Mouse (Mus musculus) thymus, postnatal 14 days (tissue): ENCODE results near the gene Gm14569.

ENCODE experiments used
- DNase-seq: peaks from one replicate; pipeline ENCODE4 v3.0.0; 2021

Gm14569 gene

DNA sequence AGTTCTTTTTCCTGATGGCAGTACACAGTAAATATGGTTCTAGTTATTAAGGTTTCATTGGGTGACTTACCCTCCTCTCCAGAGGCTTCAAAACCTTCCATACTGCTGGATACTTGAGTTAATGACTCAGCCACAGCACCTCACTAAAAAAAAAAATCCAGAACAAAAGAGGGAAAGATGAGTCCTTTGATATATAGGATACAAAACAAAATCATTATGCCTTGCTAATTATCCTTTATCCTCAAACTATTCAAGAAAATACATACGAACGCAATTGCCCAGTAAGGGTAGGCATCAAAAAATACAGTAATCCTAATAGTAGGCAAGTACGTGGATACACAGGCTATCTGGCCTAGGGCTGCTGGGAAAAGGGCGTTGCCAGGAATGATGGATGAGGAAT is at the start of gene Gm14569:
Gene Gm14569, minus strand, starts transcription at position 101 of the 400 bp plus-strand sequence.
- no peak for DNase-seq

GRCm38 (mm10) chrX:36534514-36534913 is 42.9 kb upstream of the Gm14569 start:
- DNase-seq = peak; percentile 70

GRCm38 (mm10) chrX:36533744-36534143 is 42.1 kb upstream of the Gm14569 start:
- DNase-seq = no peak

DNA sequence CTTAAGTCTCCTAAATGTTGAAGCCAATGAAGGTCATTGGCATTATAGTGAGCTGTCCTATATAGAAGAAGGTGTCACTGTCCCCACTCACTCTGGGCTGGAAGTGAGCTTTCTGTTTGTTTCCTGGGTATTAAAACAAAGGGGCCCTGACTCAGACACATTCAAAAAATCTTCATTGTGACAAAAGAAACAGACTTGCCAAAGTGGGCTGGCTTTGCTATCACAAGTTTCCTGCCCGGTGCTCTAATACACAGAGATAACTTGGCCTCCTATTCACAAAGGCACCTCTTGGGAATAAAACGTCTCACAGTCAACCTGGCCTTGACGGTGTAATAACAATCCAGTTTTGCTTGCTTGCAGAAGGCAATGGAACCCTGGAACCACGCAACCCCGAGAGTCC is 38.6 kb upstream of the Gm14569 start:
- no peak for DNase-seq

GRCm38 (mm10) chrX:36523729-36524128 is 32.1 kb upstream of the Gm14569 start:
- no peak for DNase-seq

- no peak for DNase-seq
Observed at GRCm38 (mm10) chrX:36513726-36514125, 22.1 kb upstream of the Gm14569 start.

GRCm38 (mm10) chrX:36513231-36513630 is 21.6 kb upstream of the Gm14569 start:
- DNase-seq = no peak

DNA sequence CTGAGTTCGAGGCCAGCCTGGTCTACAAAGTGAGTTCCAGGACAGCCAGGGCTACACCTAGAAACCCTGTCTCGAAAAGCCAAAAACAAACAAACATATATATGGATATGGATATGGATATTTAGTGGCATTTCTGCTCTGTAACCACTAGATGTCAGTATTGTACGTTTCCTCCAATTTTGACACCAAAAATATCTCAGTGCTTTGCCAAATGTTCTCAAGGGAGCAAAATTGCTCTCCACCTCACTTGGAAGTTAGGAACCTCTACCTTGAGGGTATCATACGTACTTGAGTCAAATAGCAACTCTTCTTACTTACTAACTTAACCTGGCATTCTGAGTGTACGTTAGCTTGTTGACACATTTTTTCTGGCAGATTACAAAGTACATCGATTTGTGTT is 15.2 kb upstream of the Gm14569 start:
- no peak for DNase-seq

DNA sequence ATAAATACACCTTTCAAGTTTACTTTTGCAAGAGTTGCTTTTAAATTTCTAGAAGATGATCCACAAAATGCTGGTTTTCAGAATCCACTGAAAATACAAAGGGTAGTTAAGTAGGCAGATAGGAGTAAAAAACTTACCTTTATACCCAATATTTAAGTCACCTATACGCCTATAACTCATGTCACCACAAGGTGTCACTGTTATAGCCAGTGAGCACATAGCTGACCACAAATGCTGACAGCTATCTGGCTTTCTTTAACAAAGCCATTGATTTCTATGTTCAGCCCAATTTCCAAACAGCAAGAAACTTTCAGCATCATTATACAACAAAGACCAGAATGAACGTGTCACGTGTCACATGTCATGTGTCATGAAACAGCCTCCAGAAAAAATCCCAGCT is 2.1 kb downstream of the Gm14569 start:
- no peak for DNase-seq

- no peak for DNase-seq
Observed at GRCm38 (mm10) chrX:36487996-36488395, 3.6 kb downstream of the Gm14569 start.

- DNase-seq = peak; percentile 59
Observed at GRCm38 (mm10) chrX:36474873-36475272, 16.8 kb downstream of the Gm14569 start.

DNA sequence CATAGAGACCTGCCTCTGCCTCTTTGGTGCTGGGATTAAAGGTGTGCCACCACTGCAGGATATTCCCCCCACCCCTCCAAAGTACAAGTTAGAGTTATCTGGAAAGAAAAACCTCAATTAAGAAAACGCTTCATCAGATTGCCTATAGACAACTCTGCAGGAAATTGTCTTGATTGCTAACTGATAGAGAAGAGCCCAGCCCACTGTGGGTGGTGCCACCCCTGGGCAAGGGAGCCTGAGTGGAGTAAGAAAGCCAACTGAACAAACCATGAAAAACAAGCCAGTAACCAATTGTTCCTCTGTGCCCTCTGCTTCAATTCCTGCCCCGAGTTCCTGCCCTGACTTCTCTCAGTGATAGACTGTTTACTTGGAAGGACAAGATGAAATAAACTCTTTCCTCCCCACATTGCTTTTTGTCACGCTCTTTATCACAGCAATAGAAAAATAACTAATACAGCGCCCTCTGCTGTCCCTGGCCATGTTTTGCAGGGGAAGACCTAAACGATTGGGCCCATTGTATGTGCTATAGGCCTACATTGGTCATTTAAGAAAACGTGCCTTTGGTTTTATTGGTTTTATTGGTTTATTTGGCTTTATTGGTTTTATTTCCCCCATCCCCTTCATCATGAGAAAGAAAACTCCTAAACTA is 17.4 kb downstream of the Gm14569 start:
- peak; percentile 34 for DNase-seq

DNA sequence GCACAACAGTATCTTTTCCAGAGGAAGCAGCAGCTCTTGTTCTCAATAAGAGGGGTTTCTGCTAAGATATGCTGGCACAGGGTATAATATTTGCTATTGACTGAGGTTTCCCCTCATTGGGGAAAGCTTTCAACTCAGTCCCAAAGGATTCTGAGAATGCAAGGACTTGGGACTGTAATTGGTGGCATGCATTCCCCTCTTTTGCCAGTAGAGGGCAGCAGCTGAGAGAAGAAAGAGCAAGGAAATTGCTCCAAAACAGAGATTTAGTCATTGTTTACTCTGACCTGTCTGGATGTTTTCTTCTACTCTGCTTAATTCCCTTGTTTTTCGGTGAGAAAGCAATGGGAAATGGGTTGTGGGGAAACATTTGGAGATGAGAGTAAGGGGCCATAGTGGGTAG is 35.6 kb downstream of the Gm14569 start:
- DNase-seq = peak; percentile 37

DNA sequence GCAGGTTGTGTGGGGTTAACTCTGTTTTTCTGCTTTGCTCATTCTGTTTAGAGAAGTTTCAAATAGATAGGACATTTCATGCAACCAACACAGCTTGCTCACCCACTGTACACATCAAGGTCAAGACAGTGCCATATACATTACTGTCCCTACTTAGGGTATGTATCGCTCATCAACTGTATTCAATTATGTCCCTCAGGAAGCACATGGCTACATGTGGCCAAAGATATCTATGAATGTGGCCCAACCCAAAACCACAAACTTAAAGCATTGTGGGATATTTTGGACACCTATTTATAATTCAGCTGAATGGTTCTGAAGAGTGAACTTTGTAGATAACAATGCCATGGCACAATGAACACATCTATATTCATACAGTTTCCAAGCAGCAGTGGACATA is 53.7 kb downstream of the Gm14569 start:
- no peak for DNase-seq

- peak; percentile 3 for DNase-seq
Observed at GRCm38 (mm10) chrX:36434993-36435392, 56.6 kb downstream of the Gm14569 start.

- DNase-seq = no peak
Observed at GRCm38 (mm10) chrX:36419153-36419552, 72.5 kb downstream of the Gm14569 start.

DNA sequence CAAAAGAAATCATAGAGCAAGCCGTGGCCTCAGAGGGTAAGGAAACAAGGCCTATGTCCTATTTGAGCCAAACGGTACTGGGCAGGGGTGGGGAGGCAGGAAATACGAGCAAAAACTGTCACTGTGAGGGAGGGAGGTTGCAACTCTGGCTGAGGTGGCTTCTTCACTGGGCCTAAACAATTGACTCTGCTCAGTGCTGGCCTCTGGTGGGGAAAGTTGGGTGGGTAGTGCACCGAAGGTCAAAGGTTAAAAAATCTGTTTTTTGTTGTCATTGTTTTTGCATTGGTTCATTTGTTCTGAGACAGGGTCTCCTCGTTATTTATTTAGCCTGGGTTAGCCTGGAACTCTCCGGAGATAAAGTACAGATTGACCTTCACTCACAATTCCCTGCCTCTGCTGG is 89.3 kb downstream of the Gm14569 start:
- peak; percentile 38 for DNase-seq

- DNase-seq = no peak
Observed at GRCm38 (mm10) chrX:36400980-36401379, 90.7 kb downstream of the Gm14569 start, which contains the start of gene Gm6268. Gene Gm6268 (plus strand): TSS chrX:36401280.

DNA sequence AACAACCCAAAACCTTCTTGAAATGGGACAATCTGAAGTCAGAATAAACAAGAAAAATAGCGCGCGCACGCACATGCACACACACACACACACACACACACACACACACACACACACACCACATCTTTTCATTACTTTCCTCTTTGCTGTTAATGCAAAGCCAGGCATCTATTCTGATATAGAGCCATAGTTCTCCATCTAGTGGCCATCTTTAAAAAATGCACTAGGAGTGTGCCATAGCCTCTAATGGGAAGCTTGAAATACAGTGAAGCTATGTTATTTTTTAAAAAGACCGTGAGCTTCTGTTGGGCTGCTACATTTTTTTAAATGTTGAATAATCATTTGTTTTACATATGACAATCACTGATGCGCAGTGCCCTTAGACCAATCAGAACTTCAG is 98.4 kb downstream of the Gm14569 start:
- no peak for DNase-seq

GRCm38 (mm10) chrX:36392672-36393071 is 99.0 kb downstream of the Gm14569 start:
- no peak for DNase-seq

DNA sequence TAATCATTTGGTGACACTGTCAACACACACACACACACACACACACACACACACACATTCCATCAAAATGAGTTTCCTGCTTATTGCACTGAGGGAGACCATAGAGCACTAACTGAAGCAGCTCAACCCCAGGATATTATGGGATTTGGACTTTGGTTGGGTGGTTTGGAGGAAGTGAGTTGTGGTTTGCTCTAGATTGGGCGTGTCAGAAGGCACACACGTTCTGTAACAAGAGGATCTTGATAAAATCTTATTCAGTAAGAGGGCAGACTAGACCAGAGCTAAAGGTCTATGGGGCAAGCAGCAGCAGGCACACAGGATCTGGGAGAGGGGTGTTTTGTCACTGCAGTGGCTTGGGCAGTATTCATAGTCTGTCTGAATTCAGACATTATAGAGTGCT is 101.1 kb downstream of the Gm14569 start:
- no peak for DNase-seq

DNA sequence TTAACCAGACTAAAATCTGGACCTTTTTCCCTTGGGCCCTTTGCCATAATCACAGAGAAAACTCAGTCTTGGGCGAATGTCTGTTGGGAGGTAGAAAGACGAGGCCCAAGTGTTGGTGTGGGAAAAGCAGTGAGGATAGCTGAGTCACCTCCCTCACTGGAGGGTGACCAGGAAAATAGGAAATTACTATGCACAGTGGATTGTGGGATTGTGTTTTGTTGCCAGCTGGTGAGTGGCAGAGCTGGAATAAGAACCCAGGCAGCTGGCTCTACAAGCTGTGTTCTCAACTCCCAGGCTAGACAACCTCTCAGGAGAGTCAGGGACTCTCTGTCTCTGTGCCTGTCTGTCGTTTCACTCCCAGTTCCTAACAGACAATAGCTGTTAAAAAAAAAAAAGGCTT is 101.7 kb downstream of the Gm14569 start:
- DNase-seq = no peak

DNA sequence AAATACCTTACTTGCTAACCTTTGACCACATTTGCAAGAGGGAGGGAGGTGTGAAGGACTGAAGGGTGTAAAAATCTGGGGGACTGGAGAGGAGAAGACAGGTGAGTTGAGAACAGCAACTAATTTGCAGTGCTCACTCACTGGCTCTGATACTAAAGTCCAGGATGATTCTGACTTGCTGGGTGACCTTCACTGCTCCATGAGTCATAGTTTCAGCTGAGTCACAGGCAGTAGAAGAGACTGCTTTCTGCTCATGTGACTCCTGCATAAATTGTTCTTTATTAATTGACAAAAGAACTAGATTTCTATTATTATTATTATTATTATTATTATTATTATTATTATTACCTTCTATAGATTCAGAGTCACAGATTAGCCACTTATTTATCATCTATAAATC is 106.3 kb downstream of the Gm14569 start:
- no peak for DNase-seq
